Mouse (Mus musculus): Measurements from ENCODE around the gene Hs3st3a1. TPM values are rescaled to one million over a fixed set of nuclear protein-coding genes. Genes with fewer than 3 reads are reported as not detected.

Hs3st3a1 gene
- total and polyA plus RNA-seq, 3 experiments, result 0.03 TPM; not detected in 2

GRCm38 (mm10) chr11:64437721-64438120 lies 2.6 kb downstream of the Hs3st3a1 start:
- DNase-seq (ENCODE audit: low read depth, low spot score), result no peak
- no peak for TF ChIP-seq MAZ (IDR thresholded peaks at IDR 0.05; ENCODE audit: low read depth, low read length)
- TF ChIP-seq TAL1 (IDR thresholded peaks at IDR 0.05; ENCODE audit: low read length), result no peak
- no peak for TF ChIP-seq ZNF384 (IDR thresholded peaks at IDR 0.05; ENCODE audit: low read depth, low read length)
- TF ChIP-seq RCOR1 (IDR thresholded peaks at IDR 0.05; ENCODE audit: low read depth, low read length), result no peak
- no peak for TF ChIP-seq TBP (IDR thresholded peaks at IDR 0.05; ENCODE audit: low read depth, low read length)
- no peak for TF ChIP-seq USF2 (IDR thresholded peaks at IDR 0.05; ENCODE audit: borderline replicate concordance in 1 of 2, insufficient read depth in 1 of 2, low read depth in 1 of 2, low read length in 2 of 2)
- no peak for TF ChIP-seq SIN3A (IDR thresholded peaks at IDR 0.05; ENCODE audit: low read length)
- TF ChIP-seq MEF2A (IDR thresholded peaks at IDR 0.05; ENCODE audit: extremely low read depth, insufficient replicate concordance, low read depth, low read length, poor library complexity, severe bottlenecking), result no peak
- no peak for TF ChIP-seq NELFE (IDR thresholded peaks at IDR 0.05; ENCODE audit: low read depth, low read length)
- TF ChIP-seq HCFC1 (IDR thresholded peaks at IDR 0.05; ENCODE audit: low read depth, low read length), result no peak
- no peak for TF ChIP-seq ZKSCAN1 (IDR thresholded peaks at IDR 0.05; ENCODE audit: low read depth, low read length)
- no peak overlapping the region for H3K9ac ChIP-seq (ENCODE audit: control insufficient read depth, low read depth, low read length, poor library complexity, severe bottlenecking)
- H3K79me2 ChIP-seq (ENCODE audit: control insufficient read depth, insufficient read depth, low read length, poor library complexity), result no peaks in the 10 kb centered on the region
- no peak overlapping the region for H3K4me3 ChIP-seq (ENCODE audit: control insufficient read depth in 1 of 2, insufficient read depth in 1 of 2, low read depth in 2 of 2, low read length in 2 of 2)
- H3K27me3 ChIP-seq (ENCODE audit: control insufficient read depth in 1 of 2, insufficient read depth in 2 of 2, low read length in 2 of 2), result no peaks in the 10 kb centered on the region
- no peak overlapping the region for H3K27ac ChIP-seq (ENCODE audit: control insufficient read depth, low read depth, low read length)
- H3K36me3 ChIP-seq (ENCODE audit: control insufficient read depth in 1 of 2, insufficient read depth in 2 of 2, low read length in 2 of 2), result no peaks in the 10 kb centered on the region
- H3K9me3 ChIP-seq (replicated peaks; ENCODE audit: insufficient read depth, low read length), result no peaks in the 10 kb centered on the region; the same call in 1 of the 2 replicates
- no peaks in the 10 kb centered on the region for H3K4me1 ChIP-seq (ENCODE audit: control insufficient read depth in 1 of 2, insufficient read depth in 2 of 2, low read length in 2 of 2)

- Histone ChIP-seq H3K9me3 (replicated peaks; ENCODE audit: insufficient read depth, low read length) (no peaks in the 10 kb centered on the region; the same call in 1 of the 2 replicates), H3K27ac (ENCODE audit: control insufficient read depth, low read depth, low read length) (no peak overlapping the region), H3K4me1 (ENCODE audit: control insufficient read depth in 1 of 2, insufficient read depth in 2 of 2, low read length in 2 of 2) (no peaks in the 10 kb centered on the region), H3K79me2 (ENCODE audit: control insufficient read depth, insufficient read depth, low read length, poor library complexity) (no peaks in the 10 kb centered on the region), H3K4me3 (ENCODE audit: control insufficient read depth in 1 of 2, insufficient read depth in 1 of 2, low read depth in 2 of 2, low read length in 2 of 2) (no peak overlapping the region), H3K36me3 (ENCODE audit: control insufficient read depth in 1 of 2, insufficient read depth in 2 of 2, low read length in 2 of 2) (no peaks in the 10 kb centered on the region), H3K9ac (ENCODE audit: control insufficient read depth, low read depth, low read length, poor library complexity, severe bottlenecking) (no peak overlapping the region), H3K27me3 (ENCODE audit: control insufficient read depth in 1 of 2, insufficient read depth in 2 of 2, low read length in 2 of 2) (no peaks in the 10 kb centered on the region)
- TF ChIP-seq RAD21 (IDR thresholded peaks at IDR 0.05; ENCODE audit: low read depth, low read length), result peak; percentile 4
- TF ChIP-seq EP300 (IDR thresholded peaks at IDR 0.05; ENCODE audit: low read depth in 1 of 2, low read length in 2 of 2), result no peak
- TF ChIP-seq CTCF (IDR thresholded peaks at IDR 0.05 in 2 of 3, conservative IDR thresholded peaks at IDR 0.05 in 1 of 3; ENCODE audit: control insufficient read depth in 1 of 3, insufficient read depth in 1 of 3, low read depth in 2 of 3, low read length in 3 of 3, poor library complexity in 1 of 3, severe bottlenecking in 1 of 3), result peak in 1 of 3 experiments; percentile 12; a peak in 1 of 6 replicates
- DNase-seq (ENCODE audit: low read depth, low spot score), result no peak
These were observed 3.8 kb downstream of the Hs3st3a1 start for GRCm38 (mm10) chr11:64438909-64439308.

- Histone ChIP-seq H3K9me3 (replicated peaks; ENCODE audit: insufficient read depth, low read length) (no peaks in the 10 kb centered on the region; the same call in 1 of the 2 replicates), H3K27me3 (ENCODE audit: control insufficient read depth in 1 of 2, insufficient read depth in 2 of 2, low read length in 2 of 2) (no peaks in the 10 kb centered on the region), H3K4me3 (ENCODE audit: control insufficient read depth in 1 of 2, insufficient read depth in 1 of 2, low read depth in 2 of 2, low read length in 2 of 2) (no peak overlapping the region), H3K36me3 (ENCODE audit: control insufficient read depth in 1 of 2, insufficient read depth in 2 of 2, low read length in 2 of 2) (no peaks in the 10 kb centered on the region), H3K9ac (ENCODE audit: control insufficient read depth, low read depth, low read length, poor library complexity, severe bottlenecking) (no peak overlapping the region), H3K4me1 (ENCODE audit: control insufficient read depth in 1 of 2, insufficient read depth in 2 of 2, low read length in 2 of 2) (no peaks in the 10 kb centered on the region; a peak in 1 of 4 replicates), H3K27ac (ENCODE audit: control insufficient read depth, low read depth, low read length) (no peak overlapping the region), H3K79me2 (ENCODE audit: control insufficient read depth, insufficient read depth, low read length, poor library complexity) (no peaks in the 10 kb centered on the region)
- DNase-seq (ENCODE audit: low read depth, low spot score), result peak; percentile 33
- TF ChIP-seq BHLHE40 (IDR thresholded peaks at IDR 0.05; ENCODE audit: borderline replicate concordance, low read depth, low read length) (no peak), ELF1 (IDR thresholded peaks at IDR 0.05; ENCODE audit: low read depth, low read length) (no peak), RAD21 (IDR thresholded peaks at IDR 0.05; ENCODE audit: low read depth, low read length) (peak; percentile 57), SMC3 (IDR thresholded peaks at IDR 0.05; ENCODE audit: low read depth, low read length) (peak; percentile 62), E2F4 (IDR thresholded peaks at IDR 0.05; ENCODE audit: borderline replicate concordance, low read depth, low read length) (no peak), KAT2A (conservative IDR thresholded peaks at IDR 0.05; ENCODE audit: low read depth, low read length) (no peak), CTCF (IDR thresholded peaks at IDR 0.05 in 2 of 3, conservative IDR thresholded peaks at IDR 0.05 in 1 of 3; ENCODE audit: control insufficient read depth in 1 of 3, insufficient read depth in 1 of 3, low read depth in 2 of 3, low read length in 3 of 3, poor library complexity in 1 of 3, severe bottlenecking in 1 of 3) (peak; percentile 8 to 55 (median 16); a peak in 3 of 6 replicates), USF1 (IDR thresholded peaks at IDR 0.05; ENCODE audit: low read depth, low read length) (no peak), NRF1 (IDR thresholded peaks at IDR 0.05; ENCODE audit: insufficient read depth, low read depth, low read length, poor library complexity, severe bottlenecking) (no peak), JUND (IDR thresholded peaks at IDR 0.05; ENCODE audit: low read depth, low read length) (no peak), ZC3H11A (IDR thresholded peaks at IDR 0.05; ENCODE audit: low read depth, low read length) (peak; percentile 42), CHD2 (IDR thresholded peaks at IDR 0.05; ENCODE audit: low read length) (no peak), POLR2A (IDR thresholded peaks at IDR 0.05; ENCODE audit: control insufficient read depth in 1 of 2, insufficient read depth in 1 of 2, low read depth in 1 of 2, low read length in 2 of 2, poor library complexity in 1 of 2) (no peak), ZNF384 (IDR thresholded peaks at IDR 0.05; ENCODE audit: low read depth, low read length) (no peak), TBP (IDR thresholded peaks at IDR 0.05; ENCODE audit: low read depth, low read length) (no peak)
These were observed 7.0 kb downstream of the Hs3st3a1 start for GRCm38 (mm10) chr11:64442119-64442518.

Measured in MEL (cell line).